Mouse (Mus musculus) G1E (cell line): ENCODE data around the gene Elk4.

Experiments
- CTCF ChIP-seq: IDR thresholded peaks from 2 replicates; pipeline ENCODE4 v1.5.1; 2012; ENCODE audit warnings: low read depth, low read length, inconsistent platforms, mixed read lengths
- GATA1 ChIP-seq: IDR thresholded peaks from 2 replicates; pipeline ENCODE4 v1.6.1; 2012; ENCODE audit warnings: borderline replicate concordance, low read length, inconsistent platforms, mixed read lengths
- TAL1 ChIP-seq: conservative IDR thresholded peaks from 2 replicates; pipeline ENCODE4 v1.6.1; 2012; ENCODE audit warnings: low read depth, low read length, inconsistent platforms, mixed read lengths

DNA sequence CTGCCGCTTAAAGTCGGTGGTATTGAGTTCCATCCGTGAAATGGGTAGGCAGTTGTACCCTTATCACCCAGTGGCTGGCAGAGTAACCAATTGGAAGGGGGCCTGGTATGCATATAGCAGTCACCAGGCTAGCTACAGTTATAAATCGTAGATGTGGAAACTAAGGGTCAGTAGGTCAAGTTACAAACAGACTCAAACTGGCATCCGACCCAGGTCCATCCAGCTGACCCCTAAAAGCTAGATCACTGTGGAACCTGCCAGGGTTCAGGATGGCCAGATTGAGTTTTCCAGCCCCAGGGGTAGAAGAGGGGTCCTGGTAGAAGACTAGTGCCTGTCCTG lies 37.1 kb upstream of the Elk4 start:
- TF ChIP-seq CTCF (no peak), GATA1 (no peak), TAL1 (no peak)
